Mouse (Mus musculus): ENCODE results near the gene Alyref. TPM values are rescaled to one million over a fixed set of nuclear protein-coding genes. Genes with fewer than 3 reads are reported as not detected.

Alyref gene
- total RNA-seq, 2 experiments from 2014 or later, result 67.8 to 86.1 TPM

DNA sequence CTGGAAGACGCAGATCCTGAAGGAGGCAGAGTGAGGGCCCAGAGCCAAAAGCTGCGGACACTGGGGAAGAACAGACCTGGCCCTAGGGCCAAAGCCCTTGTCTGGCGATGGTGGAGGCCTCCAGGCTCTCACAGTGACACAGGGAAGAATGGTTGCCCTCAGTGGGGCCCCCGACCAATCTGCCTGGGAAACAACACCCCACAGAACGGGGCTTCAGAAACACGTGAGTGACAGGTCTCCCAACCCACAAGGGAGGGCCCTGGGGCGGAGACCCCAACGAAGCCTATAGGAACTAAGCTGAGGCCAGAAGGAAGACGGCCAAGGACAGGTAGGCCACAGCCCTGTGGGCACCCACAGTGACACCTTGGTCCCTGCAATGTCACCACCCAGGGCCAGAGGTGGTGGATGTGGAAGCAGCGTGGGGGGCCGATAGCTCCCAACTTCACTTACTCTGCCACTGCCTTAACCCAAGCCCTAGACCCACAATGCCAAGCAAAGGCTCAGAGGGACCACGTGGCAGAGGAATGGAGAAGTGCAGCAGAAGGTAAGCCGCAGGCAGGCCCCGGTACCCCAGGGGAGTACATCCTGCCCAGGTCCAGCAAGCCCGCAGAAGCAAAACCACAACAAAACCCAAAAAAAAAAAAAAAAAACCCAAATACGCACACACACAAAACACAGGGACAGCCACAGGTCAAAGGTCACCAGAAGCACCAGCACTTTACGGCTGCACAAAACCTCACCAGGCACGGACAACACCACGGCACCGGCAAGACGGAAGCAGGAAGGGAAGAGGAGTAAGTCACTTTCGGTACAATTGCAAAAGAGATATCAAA, 29.5 kb upstream of the Alyref start:
- no peak for ATAC-seq (replicated peaks; ENCODE audit: low FRiP score, poor library complexity, severe bottlenecking)

DNA sequence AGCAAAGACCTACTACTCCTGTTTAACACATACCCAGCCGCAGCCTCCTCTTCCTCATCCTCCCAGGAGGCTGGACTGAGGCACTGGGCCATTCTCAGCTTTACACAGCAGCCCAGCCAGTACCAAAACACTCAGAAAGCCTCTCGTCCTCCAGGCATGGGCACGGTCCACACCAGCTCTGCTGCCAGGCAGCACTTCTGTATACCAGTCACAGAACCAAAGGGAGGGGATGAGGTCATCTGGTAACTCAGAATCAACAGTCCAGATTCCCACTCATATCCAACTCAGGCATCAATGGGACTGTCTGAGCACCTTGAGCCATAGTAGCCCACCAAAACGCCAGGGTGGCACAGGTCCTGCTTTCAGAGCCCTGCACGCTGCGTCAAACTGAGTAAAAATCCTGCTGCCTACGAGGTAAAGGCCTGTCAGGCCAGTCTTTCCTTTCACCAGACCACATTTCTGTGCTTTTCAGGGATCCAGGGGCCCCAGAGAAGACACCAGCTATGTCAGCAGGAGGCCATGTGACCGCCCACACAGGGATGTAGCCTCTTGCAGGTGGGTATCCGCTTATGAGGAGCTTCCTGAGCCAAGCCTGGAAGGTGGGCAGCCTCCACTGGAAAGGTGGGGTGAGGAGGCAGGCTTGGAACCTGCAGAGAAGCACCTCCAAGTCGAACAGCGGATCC, 28.8 kb upstream of the Alyref start:
- no peak for ATAC-seq (replicated peaks; ENCODE audit: low FRiP score, poor library complexity, severe bottlenecking)

DNA sequence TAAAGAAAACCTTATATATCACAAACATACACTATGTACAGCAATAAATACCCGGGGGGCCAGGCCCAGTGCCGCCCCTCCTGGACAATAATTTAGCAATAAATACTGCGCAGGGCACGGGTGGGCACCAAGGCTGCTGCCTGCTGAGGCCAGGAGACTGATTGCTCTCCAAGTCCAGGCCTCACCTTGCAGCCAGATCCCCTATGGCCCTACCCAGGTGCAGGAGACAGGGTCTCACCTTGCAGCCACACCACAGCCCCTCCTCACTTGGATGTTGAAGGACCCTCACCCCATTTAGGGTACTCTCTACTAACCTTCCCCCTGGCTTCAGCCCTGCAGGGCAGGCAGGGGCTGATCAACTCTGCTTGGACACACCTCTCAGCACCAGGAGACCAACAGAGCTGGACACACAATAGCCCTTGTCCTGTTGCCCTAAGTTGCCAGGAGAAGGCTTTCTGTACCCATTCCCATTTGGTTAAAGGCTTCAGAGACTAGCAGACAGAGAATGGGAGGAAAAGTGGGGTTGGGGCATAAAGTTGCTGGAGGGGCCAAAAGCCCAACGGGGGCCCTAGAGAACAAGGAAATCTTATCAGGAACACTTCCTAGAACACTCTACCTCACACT, 27.1 kb upstream of the Alyref start, which contains the start of gene Sirt7:
Gene Sirt7, minus strand, starts transcription at position 89 of the 624 bp plus-strand sequence.
- no peak for ATAC-seq (replicated peaks; ENCODE audit: low FRiP score, poor library complexity, severe bottlenecking)

DNA sequence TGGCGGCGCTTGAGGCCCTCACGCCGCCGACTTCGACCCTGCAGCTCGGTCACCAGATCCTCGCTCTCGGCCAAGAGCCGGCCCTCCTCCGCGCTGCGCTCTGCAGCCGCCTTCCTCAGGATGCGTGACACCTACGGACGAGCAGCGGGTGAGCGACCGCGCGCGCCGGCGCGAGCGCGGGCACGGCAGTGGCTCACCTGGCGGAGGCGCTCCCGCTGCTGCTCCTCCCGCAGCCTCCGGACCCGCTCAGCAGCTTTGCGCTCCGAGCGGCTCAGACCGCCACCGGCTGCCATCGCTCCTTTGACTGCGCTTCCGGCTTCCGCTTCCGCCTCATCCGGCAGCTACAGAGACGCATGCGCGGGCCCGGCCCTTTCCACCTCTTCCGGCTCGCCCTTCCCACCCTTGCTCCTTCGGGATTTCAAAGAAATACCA, 26.5 kb upstream of the Alyref start:
- ATAC-seq (replicated peaks; ENCODE audit: low FRiP score, poor library complexity, severe bottlenecking), result peak; percentile 65

DNA sequence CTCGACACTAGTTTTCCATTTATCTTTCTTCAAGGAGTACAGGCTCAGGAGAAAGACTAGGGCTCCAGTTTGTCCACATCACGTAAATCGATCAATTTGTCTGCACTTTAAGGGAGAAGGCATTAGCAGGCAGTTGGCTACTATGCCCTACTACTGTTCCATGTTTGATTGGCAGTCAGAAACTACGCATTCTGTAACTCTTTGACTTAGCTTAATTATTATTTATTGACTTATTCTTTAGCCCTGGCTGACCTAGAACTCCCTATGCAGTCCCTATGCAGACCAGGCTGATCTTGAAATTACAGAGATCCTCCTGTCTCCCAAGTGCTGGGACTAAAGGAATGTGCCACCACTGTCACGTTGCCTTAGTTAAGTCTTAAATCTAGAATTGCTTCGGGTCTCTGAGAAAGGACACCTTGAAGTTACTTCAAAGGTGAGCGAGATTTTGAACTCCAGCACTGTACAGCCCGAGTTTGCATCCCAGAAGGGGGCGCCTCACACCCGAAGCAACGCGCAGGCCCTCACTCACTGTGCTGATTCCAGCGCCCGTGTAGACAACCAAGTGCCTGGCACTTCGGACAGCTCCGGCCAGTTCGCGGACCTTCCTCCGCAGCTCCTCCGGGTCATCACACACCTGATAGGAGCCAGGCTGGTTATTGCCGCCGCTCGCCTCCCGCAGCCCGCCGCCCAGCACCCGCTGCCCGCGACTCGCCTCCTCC, 26.0 kb upstream of the Alyref start:
- peak; percentile 60 for ATAC-seq (replicated peaks; ENCODE audit: low FRiP score, poor library complexity, severe bottlenecking)

DNA sequence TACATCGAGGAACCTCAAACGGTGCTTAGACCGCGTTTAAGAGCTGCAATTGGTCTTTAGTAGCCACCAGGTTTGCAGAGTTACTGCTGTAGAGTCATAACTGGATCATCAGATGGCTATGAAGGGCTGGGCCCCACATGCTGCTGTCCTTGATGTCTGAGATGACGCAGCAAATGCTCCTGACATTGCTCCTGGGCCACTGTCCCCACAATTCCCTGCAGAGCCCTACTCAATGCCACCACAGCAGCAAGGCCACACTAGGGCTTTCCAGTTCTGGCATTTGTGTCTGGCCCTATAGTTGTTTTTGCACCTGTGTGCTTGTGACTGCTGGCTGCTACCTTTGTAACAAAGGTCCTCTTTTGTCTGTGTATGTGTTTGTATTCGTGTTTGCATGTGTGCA, 24.6 kb upstream of the Alyref start:
- no peak for ATAC-seq (replicated peaks; ENCODE audit: low FRiP score, poor library complexity, severe bottlenecking)

DNA sequence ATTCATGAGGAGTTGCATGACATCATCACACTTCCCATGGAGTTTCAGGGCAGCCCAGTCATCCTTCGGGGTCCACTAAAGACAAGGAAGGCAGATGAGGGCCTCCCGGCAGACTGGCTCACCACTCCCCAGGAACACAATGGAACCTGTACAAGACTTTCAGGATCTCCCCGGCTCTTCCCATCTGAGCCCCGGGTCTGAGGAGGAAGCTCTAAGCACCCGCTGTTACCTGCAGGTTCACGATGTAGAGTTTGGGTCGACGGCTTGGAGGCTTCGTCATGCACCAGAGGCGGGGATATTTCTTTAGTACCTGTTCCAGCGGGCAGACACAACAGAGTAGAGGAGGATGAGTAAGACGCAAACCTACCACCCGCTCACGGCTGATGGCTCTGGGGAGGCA, 22.0 kb upstream of the Alyref start:
- ATAC-seq (replicated peaks; ENCODE audit: low FRiP score, poor library complexity, severe bottlenecking), result no peak

DNA sequence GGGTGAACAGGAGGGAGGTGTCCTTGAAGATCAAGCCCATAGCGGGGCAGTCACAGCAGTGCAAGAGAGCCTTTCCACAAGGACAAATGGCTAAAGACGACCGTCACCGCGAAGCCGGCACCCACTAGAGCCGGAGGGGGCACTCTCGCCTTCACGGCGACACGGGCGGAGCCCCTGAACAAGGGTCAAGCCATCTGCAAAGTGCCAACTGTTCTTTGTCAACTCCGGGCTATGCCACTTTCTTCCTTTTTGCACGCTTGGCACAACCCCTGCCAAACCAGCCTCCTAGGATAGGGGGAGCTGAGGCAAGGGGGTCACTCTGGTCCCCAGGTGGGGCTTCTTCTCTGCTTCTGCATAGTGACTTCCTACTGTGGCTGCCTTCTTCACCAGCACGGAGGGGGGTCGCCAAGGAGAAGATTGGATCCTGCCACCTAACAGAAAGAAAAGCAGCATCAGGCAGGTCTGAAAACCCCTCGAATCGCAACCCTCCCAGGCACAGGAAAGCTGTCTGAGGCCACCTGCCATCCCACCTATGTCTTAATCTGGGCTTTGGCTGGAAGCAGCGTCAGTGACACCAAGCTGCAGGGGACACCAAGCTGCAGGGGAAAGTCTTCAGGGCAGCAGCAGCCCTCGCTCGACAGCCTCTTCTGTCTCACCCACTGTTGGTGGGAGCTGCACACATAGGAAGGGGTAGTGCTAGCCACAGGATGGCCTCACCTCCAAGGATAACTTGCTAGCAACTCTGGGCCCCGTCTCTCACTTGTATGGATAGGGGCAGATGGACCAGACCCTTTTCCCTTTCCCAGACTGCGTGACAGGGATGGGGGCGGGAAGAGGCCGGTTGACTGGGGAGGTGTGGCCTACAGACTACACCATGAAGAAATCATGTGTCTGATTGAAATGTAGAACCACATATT, 20.7 kb upstream of the Alyref start:
- ATAC-seq (replicated peaks; ENCODE audit: low FRiP score, poor library complexity, severe bottlenecking), result no peak

DNA sequence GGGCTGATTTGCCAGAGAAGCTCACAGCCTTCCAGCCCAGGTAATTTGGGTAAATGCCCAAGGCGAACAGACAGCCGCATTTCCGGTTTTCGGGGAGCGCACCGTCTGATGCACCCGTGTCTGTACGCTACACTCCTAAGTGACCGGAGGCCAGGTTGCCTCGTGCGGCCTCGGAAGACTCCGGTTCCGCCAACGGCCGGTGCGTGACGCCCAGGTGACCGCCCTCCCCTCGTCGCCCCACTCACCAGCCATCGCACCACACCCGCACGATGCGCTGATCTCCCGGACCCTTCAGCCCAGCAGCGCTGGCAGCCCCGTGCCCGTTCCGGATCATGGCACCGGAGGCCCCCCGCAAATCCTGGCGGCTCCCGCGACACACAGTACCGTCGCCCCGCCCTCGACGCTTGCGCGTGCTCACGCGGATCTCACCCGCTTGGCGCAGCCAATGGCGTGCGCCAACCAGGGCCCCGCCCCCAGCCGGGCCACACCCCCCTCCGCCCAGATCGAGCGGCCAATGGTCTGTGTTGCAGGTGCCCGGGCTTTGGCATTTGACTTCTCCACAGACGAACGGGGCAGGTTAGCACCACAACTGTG, 19.5 kb upstream of the Alyref start, which contains the start of gene Pcyt2:
Gene Pcyt2, minus strand, starts transcription at position 418 of the 594 bp plus-strand sequence.
- peak; percentile 93 for ATAC-seq (replicated peaks; ENCODE audit: low FRiP score, poor library complexity, severe bottlenecking)

DNA sequence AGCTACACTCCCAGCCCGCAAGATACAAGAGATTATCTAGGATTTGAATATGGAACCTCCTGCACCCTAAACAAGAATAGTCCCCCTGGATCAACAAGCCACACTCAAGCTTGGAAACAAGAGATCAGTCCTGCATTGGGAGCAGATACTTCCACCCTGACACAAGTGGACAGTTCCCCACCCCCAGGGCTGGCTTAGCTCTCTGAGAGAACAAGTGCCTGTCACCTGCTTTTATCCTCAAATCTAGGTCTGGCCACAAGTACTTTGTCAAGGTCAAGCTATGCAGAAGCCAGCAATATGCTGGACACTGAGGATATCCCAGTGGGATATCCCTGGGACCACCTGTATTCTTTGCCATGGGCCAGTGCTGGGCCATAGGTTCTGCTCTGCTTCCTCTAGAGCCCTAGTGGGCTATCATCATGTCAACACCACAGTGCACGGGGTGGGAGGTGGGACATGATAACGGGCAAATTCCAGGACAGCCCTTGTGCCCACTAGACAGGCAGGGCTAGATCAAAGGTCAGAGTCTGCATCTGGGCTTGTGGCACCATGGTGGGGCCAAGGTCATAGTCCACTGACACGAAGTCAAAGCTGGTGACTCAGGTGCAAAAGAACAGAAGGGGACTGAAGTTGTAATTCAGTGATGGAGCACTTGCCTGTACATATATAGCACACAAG, 18.6 kb upstream of the Alyref start:
- ATAC-seq (replicated peaks; ENCODE audit: low FRiP score, poor library complexity, severe bottlenecking), result peak; percentile 10; the same call in 1 of the 2 replicates

DNA sequence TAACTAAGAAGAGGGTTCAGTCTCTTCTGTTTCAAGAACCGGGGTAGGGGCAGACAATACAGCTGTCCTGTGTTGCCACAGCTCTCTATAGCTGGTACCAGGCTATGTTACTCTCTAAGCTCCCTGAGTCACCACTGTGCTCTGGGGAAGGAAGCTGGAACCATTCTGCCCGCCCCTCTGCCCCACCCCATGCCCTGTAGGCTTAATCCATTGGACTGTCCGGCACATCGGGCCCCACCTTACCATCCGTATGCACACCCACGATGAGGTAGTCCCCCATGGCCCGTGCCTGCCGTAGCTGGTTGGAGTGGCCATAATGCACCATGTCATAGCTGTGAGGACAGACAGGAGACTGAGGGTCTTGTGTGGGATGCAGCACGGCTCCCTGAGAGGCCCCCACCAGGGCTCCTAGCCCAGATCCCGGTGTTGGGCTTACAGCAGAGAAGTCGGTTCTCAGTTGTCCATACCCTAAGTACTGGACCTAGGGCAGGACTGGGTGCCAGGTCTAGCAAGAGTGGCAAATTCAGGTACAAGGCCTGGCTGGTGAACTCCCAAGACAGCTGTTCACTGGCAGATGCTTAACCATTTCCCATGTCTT, 17.5 kb upstream of the Alyref start:
- ATAC-seq (replicated peaks; ENCODE audit: low FRiP score, poor library complexity, severe bottlenecking), result no peak

DNA sequence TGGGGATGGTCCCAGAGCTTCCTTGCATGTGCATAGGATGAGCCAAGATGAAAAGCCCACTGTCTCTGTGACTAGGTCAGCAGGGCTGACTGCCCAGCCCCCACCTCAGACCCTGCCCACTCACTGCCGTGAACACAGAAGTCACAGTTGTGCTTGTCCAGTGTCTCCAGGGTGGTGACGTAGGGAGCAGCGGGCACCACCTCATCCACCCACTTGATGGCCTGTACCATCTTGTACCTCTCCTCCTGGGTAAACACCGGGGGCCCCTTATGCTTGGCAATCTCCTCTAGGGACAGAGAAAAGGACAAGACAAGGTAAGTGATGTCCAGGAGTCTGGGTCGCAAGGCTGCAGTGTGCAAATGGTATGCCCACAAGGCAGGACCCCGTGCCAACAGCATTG, 17.0 kb upstream of the Alyref start:
- ATAC-seq (replicated peaks; ENCODE audit: low FRiP score, poor library complexity, severe bottlenecking), result no peak

DNA sequence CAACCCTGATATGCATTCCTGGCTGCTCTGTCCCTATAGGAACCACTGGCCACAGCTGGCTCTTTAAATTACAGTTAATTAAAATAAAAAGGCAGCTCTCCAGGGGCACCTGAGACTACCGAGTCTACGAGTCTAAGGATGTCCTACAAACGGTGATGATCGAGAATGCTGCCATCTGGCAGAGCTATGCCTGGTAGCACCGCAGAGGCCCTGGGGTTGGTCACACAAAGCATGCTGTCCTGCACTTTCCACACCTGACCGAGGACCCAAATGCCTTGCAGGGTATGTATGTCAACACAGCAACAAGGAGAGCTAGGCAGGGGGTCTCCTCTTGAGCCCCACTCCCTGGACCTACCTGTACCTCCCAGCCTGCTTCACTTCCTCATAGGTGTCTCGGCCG, 15.8 kb upstream of the Alyref start:
- no peak for ATAC-seq (replicated peaks; ENCODE audit: low FRiP score, poor library complexity, severe bottlenecking)

DNA sequence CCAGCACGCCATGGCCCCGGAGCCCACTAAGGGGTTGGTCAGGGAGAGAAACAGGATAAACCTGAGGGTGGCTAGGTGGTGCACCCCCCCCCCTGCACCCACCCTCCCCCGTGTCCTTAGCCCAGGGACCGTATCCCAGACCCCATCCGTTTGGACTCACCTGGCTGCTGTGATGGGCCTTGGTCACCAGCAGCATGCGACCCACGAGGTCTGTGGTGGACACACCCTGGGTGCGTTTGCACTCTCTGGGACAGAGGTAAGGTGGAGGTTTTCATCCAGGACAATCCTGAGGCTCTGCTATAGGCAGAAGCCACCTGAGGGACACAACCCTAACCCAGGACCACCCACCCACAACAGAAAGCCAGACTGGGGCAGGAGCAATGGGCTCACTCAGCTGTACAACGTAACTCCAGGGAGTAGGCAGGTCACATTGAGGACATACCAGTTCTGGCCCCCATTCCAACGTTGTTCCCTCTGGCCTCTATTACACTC, 15.4 kb upstream of the Alyref start:
- no peak for ATAC-seq (replicated peaks; ENCODE audit: low FRiP score, poor library complexity, severe bottlenecking)

DNA sequence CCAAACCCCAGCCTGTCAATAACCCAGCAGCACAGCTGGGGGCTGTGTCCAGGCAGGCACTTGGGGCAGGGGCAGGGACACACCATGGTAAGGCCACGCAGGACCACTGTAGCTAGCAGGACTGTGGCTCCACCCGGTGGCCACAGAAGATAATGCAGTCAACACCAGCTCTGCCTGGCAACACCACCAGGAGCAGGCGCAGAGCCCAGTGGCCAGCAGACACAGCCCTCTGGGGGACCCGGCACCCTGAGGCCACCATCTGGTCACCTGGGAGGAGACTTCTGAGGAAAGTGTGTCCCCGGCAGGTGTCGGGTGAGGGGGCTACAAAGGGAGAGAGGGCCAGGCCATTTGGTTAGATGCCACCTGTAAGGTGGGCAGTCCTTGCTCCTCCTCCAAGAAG, 14.6 kb upstream of the Alyref start:
- ATAC-seq (replicated peaks; ENCODE audit: low FRiP score, poor library complexity, severe bottlenecking), result peak; percentile 73

DNA sequence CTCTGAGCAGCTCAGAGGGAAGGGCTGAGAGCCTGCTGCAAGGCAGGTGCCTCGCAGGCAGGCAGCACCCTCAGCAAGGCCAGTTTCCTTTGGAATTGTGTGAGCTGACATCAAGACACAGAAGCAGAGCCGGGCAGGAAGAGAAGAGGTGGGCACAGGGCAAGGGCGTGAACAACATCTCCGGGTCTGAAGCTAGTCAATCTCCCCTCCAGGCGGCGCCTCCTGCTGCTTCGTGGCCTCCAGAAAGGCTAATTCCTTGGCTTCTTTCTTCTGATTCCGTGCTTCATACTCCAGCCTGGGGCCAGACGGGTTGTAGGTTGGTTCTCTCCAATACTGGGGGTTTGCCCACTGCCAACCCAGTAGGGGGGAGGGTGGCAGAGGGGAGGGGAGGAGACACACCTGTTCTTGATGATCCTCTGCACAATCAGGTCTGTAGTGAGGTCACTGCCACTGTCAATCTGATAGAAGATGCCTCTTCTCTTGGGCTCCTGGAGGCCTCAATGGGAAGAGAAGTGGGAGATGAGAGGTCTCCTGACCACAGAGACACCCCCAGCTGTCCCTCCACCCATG, 12.4 kb upstream of the Alyref start:
- no peak for ATAC-seq (replicated peaks; ENCODE audit: low FRiP score, poor library complexity, severe bottlenecking)

DNA sequence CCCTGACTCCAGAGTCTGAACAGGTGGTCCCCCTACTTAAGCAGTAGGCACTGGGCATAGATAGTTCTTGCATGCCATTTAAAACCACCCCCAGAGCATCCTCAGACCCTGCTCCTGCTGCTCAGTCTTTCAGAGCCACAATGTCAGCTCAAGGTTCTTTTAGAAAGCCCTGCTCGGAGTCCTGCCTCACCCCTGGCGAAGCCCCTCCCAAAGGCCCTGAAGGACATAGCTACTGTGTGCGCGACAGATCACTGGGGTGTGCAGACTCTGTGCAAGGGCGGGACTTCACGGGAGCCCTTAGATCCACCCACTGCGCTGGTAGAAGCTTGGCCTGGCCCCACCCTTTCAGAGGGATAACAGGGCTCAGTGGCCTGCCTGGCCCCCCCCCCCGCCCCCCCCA, 11.1 kb upstream of the Alyref start:
- ATAC-seq (replicated peaks; ENCODE audit: low FRiP score, poor library complexity, severe bottlenecking), result no peak

All from erythroblast, adult 5-6 weeks (primary cell).